Mouse (Mus musculus) bone marrow, adult 2 months (tissue): Measurements from ENCODE around the gene Pdzrn3.

Experiments
- CTCF ChIP-seq: fragments of 200-500 bp; IDR thresholded peaks from 2 replicates; pipeline ENCODE4 v1.5.1; 2011; ENCODE audit warnings: low read length, control low read depth; ENCODE audit not compliant: control insufficient read depth, insufficient read depth
- POLR2A ChIP-seq: fragments of 200-500 bp; IDR thresholded peaks from 2 replicates; pipeline ENCODE4 v1.6.1; 2011; ENCODE audit warnings: low read depth, mild to moderate bottlenecking, control low read depth, low read length, borderline replicate concordance; ENCODE audit not compliant: control insufficient read depth

DNA sequence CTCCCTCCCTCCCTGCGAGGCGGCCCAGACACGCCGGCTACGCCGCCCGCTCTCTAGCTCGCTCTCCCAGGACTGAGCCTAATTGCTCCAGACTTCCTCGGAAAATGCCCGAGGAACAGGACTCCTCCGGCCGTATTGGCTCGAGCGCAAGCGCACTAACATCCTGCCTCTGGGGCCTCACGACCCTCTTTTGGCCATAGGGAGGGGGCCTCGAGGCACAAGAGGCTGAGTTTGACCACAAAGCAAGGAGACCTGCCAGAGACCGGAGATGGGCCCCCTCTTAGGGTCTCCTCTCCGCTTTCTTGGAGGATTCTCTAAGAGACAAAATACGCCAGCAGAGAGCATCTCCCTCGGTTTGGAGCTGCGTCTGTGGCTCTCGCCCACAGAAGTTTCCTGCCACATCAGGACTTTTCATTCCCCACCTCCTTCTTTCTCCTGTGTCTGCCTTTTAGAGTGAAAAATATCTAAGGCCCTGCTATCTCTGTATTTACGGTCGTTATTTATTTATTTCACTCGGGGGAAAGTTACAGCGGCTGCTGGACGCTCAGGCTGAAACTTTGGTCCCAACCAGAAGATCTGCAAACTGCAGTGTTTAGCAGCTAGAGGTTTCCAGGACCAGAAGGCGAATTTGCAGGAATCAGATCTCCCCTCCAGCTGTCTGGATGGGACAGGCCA, 375 bp upstream of the Pdzrn3 start:
- TF ChIP-seq CTCF (no peak), POLR2A (no peak)
